Mouse (Mus musculus): Measurements from ENCODE around the gene Ccl22. TPM values are rescaled to one million over a fixed set of nuclear protein-coding genes. Genes with fewer than 3 reads are reported as not detected.

Ccl22 gene
- polyA plus RNA-seq, 1 experiment from 2014 or later, result not detected

Other genes starting within 250 kb of the Ccl22 start
- gene Cpne2, start 212.6 kb upstream of the Ccl22 start, polyA plus RNA-seq (2015; fragmentation: Nextera tagmentation; extraction: Ambion mirVana), result 8.8 and 9.2 TPM in 2 replicates
- gene Rspry1, start 143.7 kb upstream of the Ccl22 start, polyA plus RNA-seq (2015; fragmentation: Nextera tagmentation; extraction: Ambion mirVana), result 48.9 and 49.7 TPM in 2 replicates
- 72.2 and 74.2 TPM in 2 replicates for gene Fam192a, start 143.6 kb upstream of the Ccl22 start, polyA plus RNA-seq (2015; fragmentation: Nextera tagmentation; extraction: Ambion mirVana)
- 151 and 160 TPM in 2 replicates for gene Arl2bp, start 79.0 kb upstream of the Ccl22 start, polyA plus RNA-seq (2015; fragmentation: Nextera tagmentation; extraction: Ambion mirVana)
- gene Pllp, start 49.3 kb upstream of the Ccl22 start, polyA plus RNA-seq (2015; fragmentation: Nextera tagmentation; extraction: Ambion mirVana), result 0.50 and 0.83 TPM in 2 replicates
- 6.3 and 6.8 TPM in 2 replicates for gene Cx3cl1, start 26.4 kb downstream of the Ccl22 start, polyA plus RNA-seq (2015; fragmentation: Nextera tagmentation; extraction: Ambion mirVana)
- 0.42 TPM in 1 of 2 replicates, not detected in the other for gene Ccl17, start 64.9 kb downstream of the Ccl22 start, polyA plus RNA-seq (2015; fragmentation: Nextera tagmentation; extraction: Ambion mirVana)
- 72.7 and 73.7 TPM in 2 replicates for gene Coq9, start 92.7 kb downstream of the Ccl22 start, polyA plus RNA-seq (2015; fragmentation: Nextera tagmentation; extraction: Ambion mirVana)
- gene Ciapin1, start 92.8 kb downstream of the Ccl22 start, polyA plus RNA-seq (2015; fragmentation: Nextera tagmentation; extraction: Ambion mirVana), result 127 and 133 TPM in 2 replicates
- 145 and 149 TPM in 2 replicates for gene Polr2c, start 111.9 kb downstream of the Ccl22 start, polyA plus RNA-seq (2015; fragmentation: Nextera tagmentation; extraction: Ambion mirVana)
- 21.4 and 21.7 TPM in 2 replicates for gene Dok4, start 130.7 kb downstream of the Ccl22 start, polyA plus RNA-seq (2015; fragmentation: Nextera tagmentation; extraction: Ambion mirVana)
- gene Ccdc102a, start 172.5 kb downstream of the Ccl22 start, polyA plus RNA-seq (2015; fragmentation: Nextera tagmentation; extraction: Ambion mirVana), result 46.3 and 46.6 TPM in 2 replicates
- gene Adgrg5, start 178.1 kb downstream of the Ccl22 start, polyA plus RNA-seq (2015; fragmentation: Nextera tagmentation; extraction: Ambion mirVana), result 0.10 and 0.13 TPM in 2 replicates
- gene Adgrg1, start 229.2 kb downstream of the Ccl22 start, polyA plus RNA-seq (2015; fragmentation: Nextera tagmentation; extraction: Ambion mirVana), result 7.9 and 8.7 TPM in 2 replicates

Data from limb, embryonic 13.5 days (tissue).